Mouse (Mus musculus): Measurements from ENCODE around the gene Cpa4.

- TF ChIP-seq CTCF (conservative IDR thresholded peaks at IDR 0.05 in 1 of 2, IDR thresholded peaks at IDR 0.05 in 1 of 2; ENCODE audit: low read depth in 2 of 2, low read length in 2 of 2) (no peak), ZMIZ1 (IDR thresholded peaks at IDR 0.05; ENCODE audit: low read depth, low read length) (no peak), NRF1 (IDR thresholded peaks at IDR 0.05; ENCODE audit: low read depth, low read length) (no peak)
These were observed 14.1 kb upstream of the Cpa4 start for GRCm38 (mm10) chr6:30554092-30554491.
